Mouse (Mus musculus): ENCODE measurements around the gene Rbfox1. TPM values are rescaled to one million over a fixed set of nuclear protein-coding genes. Genes with fewer than 3 reads are reported as not detected.

The Rbfox1 gene
- polyA plus RNA-seq, 1 experiment from 2014 or later = 2.2 TPM

- Histone ChIP-seq H3K9ac (no peak overlapping the region), H3K4me3 (no peak overlapping the region), H3K9me3 (replicated peaks) (no peaks in the 10 kb centered on the region), H3K4me2 (no peak overlapping the region), H3K4me1 (replicated peaks) (no peaks in the 10 kb centered on the region), H3K27me3 (replicated peaks) (no peaks in the 10 kb centered on the region), H3K27ac (ENCODE audit: poor library complexity, severe bottlenecking) (no peak overlapping the region), H3K36me3 (no peaks in the 10 kb centered on the region)
- 45% methylated on average over 3 of the region's 3 CpGs for WGBS
- ATAC-seq (ENCODE audit: insufficient number of reproducible peaks, low FRiP score) = no peak
Measured at GRCm38 (mm10) chr16:7345298-7345697, 1460.1 kb downstream of the Rbfox1 start.

DNA sequence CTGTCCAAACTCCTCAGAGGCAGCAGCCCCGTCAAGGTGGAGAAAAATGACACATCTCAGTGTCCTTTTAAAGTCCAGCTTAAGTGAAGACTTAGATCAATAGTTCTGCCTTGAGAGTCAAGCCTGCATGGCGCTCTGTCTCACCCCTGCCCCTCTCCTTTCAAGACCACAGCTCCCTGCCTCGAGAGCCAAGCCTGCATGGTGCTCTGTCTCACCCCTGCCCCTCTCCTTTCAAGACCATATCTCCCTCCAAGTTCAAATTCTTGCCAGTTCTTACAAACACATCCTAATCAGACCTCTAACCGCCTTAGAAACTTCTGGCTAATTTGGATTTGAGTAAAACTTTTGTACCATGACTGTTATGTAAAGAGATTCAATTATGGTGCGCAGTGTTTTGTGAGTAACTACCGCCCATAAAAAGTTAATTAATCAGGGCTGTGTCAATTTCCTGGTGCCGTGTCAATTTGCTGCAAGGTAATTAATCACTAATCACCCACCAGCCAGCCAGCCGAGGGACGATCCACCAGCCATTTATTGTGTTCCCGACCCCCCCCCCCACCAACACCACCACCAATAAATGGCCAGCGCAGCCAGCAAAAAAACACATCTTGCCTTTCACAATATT is 1461.0 kb downstream of the Rbfox1 start:
- Histone ChIP-seq H3K4me1 (replicated peaks) (no peaks in the 10 kb centered on the region), H3K27ac (ENCODE audit: poor library complexity, severe bottlenecking) (no peak overlapping the region), H3K27me3 (replicated peaks) (no peaks in the 10 kb centered on the region), H3K4me2 (no peak overlapping the region), H3K9ac (no peak overlapping the region), H3K4me3 (no peak overlapping the region), H3K9me3 (replicated peaks) (no peaks in the 10 kb centered on the region), H3K36me3 (no peaks in the 10 kb centered on the region)
- ATAC-seq (ENCODE audit: insufficient number of reproducible peaks, low FRiP score) = no peak
- WGBS = 68% methylated on average over 11 of the region's 11 CpGs

GRCm38 (mm10) chr16:7347522-7348165 is 1462.5 kb downstream of the Rbfox1 start:
- Histone ChIP-seq H3K36me3 (no peaks in the 10 kb centered on the region), H3K27me3 (replicated peaks) (no peaks in the 10 kb centered on the region), H3K9me3 (replicated peaks) (no peaks in the 10 kb centered on the region), H3K27ac (ENCODE audit: poor library complexity, severe bottlenecking) (no peak overlapping the region), H3K4me3 (no peak overlapping the region), H3K4me1 (replicated peaks) (no peaks in the 10 kb centered on the region), H3K9ac (no peak overlapping the region), H3K4me2 (no peak overlapping the region)
- 74% methylated on average over 7 of the region's 7 CpGs for WGBS
- no peak for ATAC-seq (ENCODE audit: insufficient number of reproducible peaks, low FRiP score)

GRCm38 (mm10) chr16:7352808-7353207 is 1467.7 kb downstream of the Rbfox1 start:
- no peak for ATAC-seq (ENCODE audit: insufficient number of reproducible peaks, low FRiP score)
- Histone ChIP-seq H3K27me3 (replicated peaks) (no peaks in the 10 kb centered on the region), H3K36me3 (no peaks in the 10 kb centered on the region), H3K4me2 (no peak overlapping the region), H3K4me1 (replicated peaks) (no peaks in the 10 kb centered on the region), H3K4me3 (no peak overlapping the region), H3K27ac (ENCODE audit: poor library complexity, severe bottlenecking) (no peak overlapping the region), H3K9ac (no peak overlapping the region), H3K9me3 (replicated peaks) (no peaks in the 10 kb centered on the region)
- 57% methylated on average over 16 of the region's 16 CpGs for WGBS

GRCm38 (mm10) chr16:7354116-7354515 is 1469.0 kb downstream of the Rbfox1 start:
- H3K4me3 ChIP-seq = no peak overlapping the region
- H3K9ac ChIP-seq = no peak overlapping the region
- 74% methylated on average over 4 of the region's 4 CpGs for WGBS
- H3K4me1 ChIP-seq (replicated peaks) = no peaks in the 10 kb centered on the region
- H3K9me3 ChIP-seq (replicated peaks) = no peaks in the 10 kb centered on the region
- no peaks in the 10 kb centered on the region for H3K27me3 ChIP-seq (replicated peaks)
- ATAC-seq (ENCODE audit: insufficient number of reproducible peaks, low FRiP score) = no peak
- H3K36me3 ChIP-seq = no peaks in the 10 kb centered on the region
- no peak overlapping the region for H3K4me2 ChIP-seq
- no peak overlapping the region for H3K27ac ChIP-seq (ENCODE audit: poor library complexity, severe bottlenecking)

- H3K4me2 ChIP-seq = no peak overlapping the region
- WGBS = 77% methylated on average over 5 of the region's 5 CpGs
Measured at GRCm38 (mm10) chr16:7359043-7359442, 1473.9 kb downstream of the Rbfox1 start.

DNA sequence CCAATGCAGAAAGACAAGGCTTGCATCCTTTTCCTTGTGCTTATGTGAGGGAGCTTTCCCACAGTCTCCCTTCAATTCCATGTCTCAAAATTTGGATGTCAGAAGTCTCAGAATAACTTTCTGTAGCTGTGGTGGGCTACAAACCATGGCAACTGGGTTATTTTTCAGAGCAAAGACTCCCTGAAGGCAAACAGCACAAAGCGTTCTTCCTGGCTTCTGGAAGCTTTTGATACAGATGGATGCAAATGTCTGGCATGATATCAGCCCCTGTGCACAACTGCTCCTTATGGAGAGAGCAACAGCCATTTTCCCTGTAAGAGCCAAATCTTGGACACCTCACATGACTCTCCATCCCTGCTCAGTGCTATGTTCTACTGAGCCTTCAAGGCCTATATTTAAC is 1475.6 kb downstream of the Rbfox1 start:
- no peak overlapping the region for H3K27ac ChIP-seq (ENCODE audit: poor library complexity, severe bottlenecking)
- H3K4me3 ChIP-seq = no peak overlapping the region
- no peak overlapping the region for H3K4me2 ChIP-seq
- ATAC-seq (ENCODE audit: insufficient number of reproducible peaks, low FRiP score) = no peak
- H3K36me3 ChIP-seq = no peaks in the 10 kb centered on the region
- WGBS = 75% methylated on average over 1 of the region's 1 CpGs
- no peaks in the 10 kb centered on the region for H3K9me3 ChIP-seq (replicated peaks)
- H3K27me3 ChIP-seq (replicated peaks) = no peaks in the 10 kb centered on the region
- H3K4me1 ChIP-seq (replicated peaks) = no peaks in the 10 kb centered on the region
- no peak overlapping the region for H3K9ac ChIP-seq

More at GRCm38 (mm10) chr16:7359043-7359442, 1473.9 kb downstream of the Rbfox1 start:
- no peak for ATAC-seq (ENCODE audit: insufficient number of reproducible peaks, low FRiP score)
- Histone ChIP-seq H3K27me3 (replicated peaks) (no peaks in the 10 kb centered on the region), H3K9ac (no peak overlapping the region), H3K27ac (ENCODE audit: poor library complexity, severe bottlenecking) (no peak overlapping the region), H3K4me3 (no peak overlapping the region), H3K36me3 (no peaks in the 10 kb centered on the region), H3K9me3 (replicated peaks) (no peaks in the 10 kb centered on the region), H3K4me1 (replicated peaks) (no peaks in the 10 kb centered on the region)

DNA sequence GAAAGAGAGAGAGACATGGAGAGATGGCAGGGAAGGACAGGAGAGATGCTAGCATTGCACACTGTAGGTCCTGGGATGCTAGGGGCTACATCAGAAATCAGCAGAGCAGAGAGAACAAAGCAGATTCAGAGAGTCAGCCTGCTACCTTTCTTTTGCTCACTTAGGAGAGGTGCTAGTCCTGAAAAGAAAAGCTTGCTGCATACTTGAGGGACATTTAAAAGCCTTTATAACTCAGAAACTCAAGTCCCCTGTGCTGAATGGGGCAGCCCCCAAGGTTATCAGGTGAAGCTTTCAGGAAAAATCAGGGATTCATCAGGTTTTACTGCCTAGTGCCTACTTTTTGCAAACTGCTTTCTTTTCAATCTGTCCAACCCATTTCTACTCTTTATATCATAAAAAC is 1480.7 kb downstream of the Rbfox1 start:
- H3K27ac ChIP-seq (ENCODE audit: poor library complexity, severe bottlenecking) = no peak overlapping the region
- H3K4me2 ChIP-seq = no peak overlapping the region

GRCm38 (mm10) chr16:7374146-7374545 is 1489.0 kb downstream of the Rbfox1 start:
- peaks cover 7% of the 10 kb centered on the region for H3K4me1 ChIP-seq (replicated peaks)
- H3K4me3 ChIP-seq = no peak overlapping the region
- H3K27me3 ChIP-seq (replicated peaks) = no peaks in the 10 kb centered on the region
- H3K27ac ChIP-seq (ENCODE audit: poor library complexity, severe bottlenecking) = no peak overlapping the region
- no peak overlapping the region for H3K4me2 ChIP-seq
- WGBS = 57% methylated on average over 3 of the region's 3 CpGs
- H3K36me3 ChIP-seq = no peaks in the 10 kb centered on the region
- ATAC-seq (ENCODE audit: insufficient number of reproducible peaks, low FRiP score) = no peak
- H3K9me3 ChIP-seq (replicated peaks) = no peaks in the 10 kb centered on the region
- H3K9ac ChIP-seq = no peak overlapping the region

More for the DNA sequence above, 1480.7 kb downstream of the Rbfox1 start:
- Histone ChIP-seq H3K4me3 (no peak overlapping the region), H3K9me3 (replicated peaks) (no peaks in the 10 kb centered on the region), H3K4me1 (replicated peaks) (0 out of 2 replicates have a peak, but pooled peaks cover 3% of the 10 kb centered on the region), H3K27me3 (replicated peaks) (no peaks in the 10 kb centered on the region), H3K9ac (no peak overlapping the region), H3K36me3 (no peaks in the 10 kb centered on the region)
- ATAC-seq (ENCODE audit: insufficient number of reproducible peaks, low FRiP score) = no peak

GRCm38 (mm10) chr16:7374674-7375073 is 1489.5 kb downstream of the Rbfox1 start:
- H3K4me3 ChIP-seq = no peak overlapping the region
- no peaks in the 10 kb centered on the region for H3K27me3 ChIP-seq (replicated peaks)
- no peaks in the 10 kb centered on the region for H3K36me3 ChIP-seq
- WGBS = 73% methylated on average over 2 of the region's 2 CpGs
- no peak overlapping the region for H3K27ac ChIP-seq (ENCODE audit: poor library complexity, severe bottlenecking)
- H3K4me1 ChIP-seq (replicated peaks) = peaks cover 7% of the 10 kb centered on the region
- H3K9me3 ChIP-seq (replicated peaks) = no peaks in the 10 kb centered on the region
- no peak overlapping the region for H3K9ac ChIP-seq
- H3K4me2 ChIP-seq = no peak overlapping the region
- no peak for ATAC-seq (ENCODE audit: insufficient number of reproducible peaks, low FRiP score)

GRCm38 (mm10) chr16:7396101-7396500 is 1510.9 kb downstream of the Rbfox1 start:
- Histone ChIP-seq H3K9me3 (replicated peaks) (no peaks in the 10 kb centered on the region), H3K36me3 (no peaks in the 10 kb centered on the region), H3K4me2 (no peak overlapping the region), H3K27ac (ENCODE audit: poor library complexity, severe bottlenecking) (no peak overlapping the region), H3K4me3 (no peak overlapping the region), H3K27me3 (replicated peaks) (no peaks in the 10 kb centered on the region), H3K4me1 (replicated peaks) (no peaks in the 10 kb centered on the region), H3K9ac (no peak overlapping the region)
- no peak for ATAC-seq (ENCODE audit: insufficient number of reproducible peaks, low FRiP score)
